Mouse (Mus musculus) olfactory bulb, adult 2 months (tissue): Measurements from ENCODE around the gene Ppan. TPM values are rescaled to one million over a fixed set of nuclear protein-coding genes. Genes with fewer than 3 reads are reported as not detected.

ENCODE experiments used
- H3K27ac ChIP-seq: fragments of 200-500 bp; 2 replicates; pipeline ENCODE4 v1.5.1; 2012; ENCODE audit warnings: low read depth, low read length; ENCODE audit not compliant: insufficient read depth
- H3K4me1 ChIP-seq: fragments of 200-500 bp; 2 replicates; pipeline ENCODE4 v1.6.1; 2012; ENCODE audit warnings: low read length; ENCODE audit not compliant: control insufficient read depth, insufficient read depth
- H3K4me3 ChIP-seq: fragments of 200-500 bp; 2 replicates; pipeline ENCODE4 v1.5.1; 2012; ENCODE audit warnings: mild to moderate bottlenecking, low read depth, low read length, moderate library complexity; ENCODE audit not compliant: insufficient read depth
- CTCF ChIP-seq: fragments of 200-500 bp; IDR thresholded peaks from 2 replicates; pipeline ENCODE4 v1.5.1; 2012; ENCODE audit warnings: low read depth, mild to moderate bottlenecking, low read length, moderate library complexity; ENCODE audit not compliant: insufficient read depth
- POLR2A ChIP-seq: fragments of 200-500 bp; IDR thresholded peaks from 2 replicates; pipeline ENCODE4 v1.6.1; 2012; ENCODE audit warnings: mild to moderate bottlenecking, low read depth, low read length, moderate library complexity; ENCODE audit not compliant: insufficient read depth
- WGBS: fragments of 180-500 bp; shearing (Covaris S2); methylation state at CpG from one replicate; pipeline ENCODE4 v1.1.7; 2018; 5-methylcytosine and 5-hydroxymethylcytosine counted together
- polyA plus RNA-seq: library from polyadenylated mRNA; stranded (reverse); fragments of >200 nt; gene quantifications from 2 replicates; pipeline ENCODE4 v1.2.4, GENCODE M21; 2012; ENCODE audit warnings: low replicate concordance; ENCODE audit not compliant: missing spikeins, insufficient read depth, insufficient read length

The Ppan gene
- polyA plus RNA-seq, 1 experiment: not detected

- no peak for TF ChIP-seq CTCF
- TF ChIP-seq POLR2A: no peak
- H3K4me1 ChIP-seq: peaks cover 14% of the 10 kb centered on the region
- WGBS: 31% methylated on average over 14 of the region's 14 CpGs
- H3K4me3 ChIP-seq: peak overlapping the region; percentile 58
- peak overlapping the region; percentile 40; the same call in 1 of the 2 replicates for H3K27ac ChIP-seq
Observed at GRCm38 (mm10) chr9:20877118-20878040, 10.6 kb upstream of the Ppan start.

GRCm38 (mm10) chr9:20878041-20878709 is 9.8 kb upstream of the Ppan start:
- H3K27ac ChIP-seq: peak overlapping the region; percentile 89
- peaks cover 14% of the 10 kb centered on the region for H3K4me1 ChIP-seq
- no peak for TF ChIP-seq CTCF
- peak; percentile 76 for TF ChIP-seq POLR2A
- H3K4me3 ChIP-seq: peak overlapping the region; percentile 58
- WGBS: under 1% methylated on average over 69 of the region's 69 CpGs

- Histone ChIP-seq H3K27ac (peak overlapping the region; percentile 89), H3K4me3 (peak overlapping the region; percentile 58), H3K4me1 (peaks cover 14% of the 10 kb centered on the region)
- TF ChIP-seq CTCF: no peak
- TF ChIP-seq POLR2A: no peak
- WGBS: 9% methylated on average over 10 of the region's 10 CpGs
Observed at GRCm38 (mm10) chr9:20878710-20879065, 9.3 kb upstream of the Ppan start.

GRCm38 (mm10) chr9:20879097-20879792 is 8.7 kb upstream of the Ppan start, which contains the start of gene Angptl6:
Gene Angptl6, minus strand, starts transcription at chr9:20879727.
- TF ChIP-seq POLR2A (no peak), CTCF (no peak)
- peaks cover 14% of the 10 kb centered on the region for H3K4me1 ChIP-seq
- peak within 1 kb of the TSS; percentile 89 for H3K27ac ChIP-seq
- WGBS: 90% methylated on average over 13 of the region's 13 CpGs
- H3K4me3 ChIP-seq: peak within 1 kb of the TSS; percentile 58

GRCm38 (mm10) chr9:20886563-20886962 is 1.4 kb upstream of the Ppan start:
- Histone ChIP-seq H3K4me3 (no peak overlapping the region), H3K27ac (no peak overlapping the region), H3K4me1 (peaks cover 8% of the 10 kb centered on the region; the same call in 1 of the 2 replicates)
- 87% methylated on average over 2 of the region's 2 CpGs for WGBS
- no peak for TF ChIP-seq CTCF
- no peak for TF ChIP-seq POLR2A

- no peak overlapping the region for H3K27ac ChIP-seq
- H3K4me1 ChIP-seq: peaks cover 8% of the 10 kb centered on the region; the same call in 1 of the 2 replicates
- 89% methylated on average over 6 of the region's 6 CpGs for WGBS
- TF ChIP-seq CTCF: no peak
- TF ChIP-seq POLR2A: no peak
- H3K4me3 ChIP-seq: no peak overlapping the region
Observed at GRCm38 (mm10) chr9:20887191-20887590, 784 bp upstream of the Ppan start.

- H3K4me1 ChIP-seq: peaks cover 8% of the 10 kb centered on the region; the same call in 1 of the 2 replicates
- TF ChIP-seq POLR2A (no peak), CTCF (no peak)
- WGBS: 0% methylated on average over 30 of the region's 30 CpGs
- H3K4me3 ChIP-seq: peak overlapping the region; percentile 62
- H3K27ac ChIP-seq: no peak overlapping the region
Observed at GRCm38 (mm10) chr9:20888386-20888765, 401 bp downstream of the Ppan start.

- WGBS: 85% methylated on average over 29 of the region's 29 CpGs
- no peak for TF ChIP-seq CTCF
- no peak for TF ChIP-seq POLR2A
Observed at GRCm38 (mm10) chr9:20889185-20890141, 1.5 kb downstream of the Ppan start.

More at GRCm38 (mm10) chr9:20889185-20890141, 1.5 kb downstream of the Ppan start:
- H3K4me1 ChIP-seq: peaks cover 8% of the 10 kb centered on the region; the same call in 1 of the 2 replicates
- H3K4me3 ChIP-seq: no peak overlapping the region
- no peak overlapping the region for H3K27ac ChIP-seq
